Mouse (Mus musculus): ENCODE results near the gene Zbtb49. TPM values are rescaled to one million over a fixed set of nuclear protein-coding genes. Genes with fewer than 3 reads are reported as not detected.

The Zbtb49 gene
- polyA plus RNA-seq, 1 experiment from 2014 or later, result 7.2 TPM

DNA sequence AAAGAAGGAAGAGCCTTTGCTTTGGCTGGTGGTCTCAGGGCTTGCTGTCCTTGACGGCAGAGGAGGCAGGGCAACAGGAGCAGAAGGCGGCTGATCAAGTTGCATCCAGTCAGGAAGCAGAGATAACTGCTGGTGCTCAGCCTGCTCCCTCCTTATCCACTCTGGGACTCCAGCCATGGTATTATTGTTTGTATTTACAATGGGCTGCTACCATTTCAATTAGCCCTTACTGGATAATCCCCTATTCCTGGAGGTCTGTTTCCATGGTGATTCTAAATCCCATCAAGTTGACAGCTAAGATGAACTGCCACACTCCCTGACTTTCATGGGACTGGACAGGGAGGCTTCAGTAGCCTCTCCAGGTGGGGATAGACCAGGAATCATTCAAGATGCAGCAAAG, 25.3 kb downstream of the Zbtb49 start:
- Histone ChIP-seq H3K4me2 (no peak overlapping the region), H3K4me3 (no peak overlapping the region), H3K36me3 (peaks cover 11% of the 10 kb centered on the region), H3K4me1 (no peaks in the 10 kb centered on the region), H3K27ac (replicated peaks) (no peak overlapping the region), H3K9me3 (no peaks in the 10 kb centered on the region), H3K27me3 (replicated peaks) (no peaks in the 10 kb centered on the region), H3K9ac (no peak overlapping the region)
- WGBS, result 29% methylated on average over 2 of the region's 2 CpGs
- ATAC-seq (ENCODE audit: extremely low read depth, insufficient number of reproducible peaks, low FRiP score, low TSS enrichment), result no peak

DNA sequence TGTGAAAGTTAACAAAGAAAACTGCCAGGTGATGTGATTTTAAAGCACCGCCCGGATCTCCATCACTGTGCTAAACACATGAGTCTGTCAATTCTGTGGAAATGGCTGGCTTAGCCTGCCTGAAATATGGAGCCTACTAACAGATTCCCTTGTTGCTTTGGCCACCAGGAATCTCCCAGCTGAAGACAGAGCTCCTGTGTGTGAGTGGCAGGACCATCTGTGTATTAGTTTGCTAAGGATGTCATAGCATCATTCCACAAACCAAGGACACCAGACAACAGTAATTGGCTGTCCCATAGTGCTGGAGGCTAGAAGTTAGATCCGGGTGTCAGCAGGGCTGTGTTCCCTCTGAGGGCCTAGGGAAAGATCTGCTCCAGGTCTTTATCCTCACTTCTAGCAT, 29.4 kb downstream of the Zbtb49 start:
- H3K9ac ChIP-seq, result no peak overlapping the region
- no peak for ATAC-seq (ENCODE audit: extremely low read depth, insufficient number of reproducible peaks, low FRiP score, low TSS enrichment)
- no peaks in the 10 kb centered on the region for H3K4me1 ChIP-seq
- no peaks in the 10 kb centered on the region for H3K36me3 ChIP-seq
- WGBS, result 83% methylated on average over 3 of the region's 3 CpGs
- no peak overlapping the region for H3K4me2 ChIP-seq
- H3K4me3 ChIP-seq, result no peak overlapping the region
- peaks cover 3% of the 10 kb centered on the region; the same call in 1 of the 2 replicates for H3K9me3 ChIP-seq
- H3K27me3 ChIP-seq (replicated peaks), result no peaks in the 10 kb centered on the region
- H3K27ac ChIP-seq (replicated peaks), result no peak overlapping the region

DNA sequence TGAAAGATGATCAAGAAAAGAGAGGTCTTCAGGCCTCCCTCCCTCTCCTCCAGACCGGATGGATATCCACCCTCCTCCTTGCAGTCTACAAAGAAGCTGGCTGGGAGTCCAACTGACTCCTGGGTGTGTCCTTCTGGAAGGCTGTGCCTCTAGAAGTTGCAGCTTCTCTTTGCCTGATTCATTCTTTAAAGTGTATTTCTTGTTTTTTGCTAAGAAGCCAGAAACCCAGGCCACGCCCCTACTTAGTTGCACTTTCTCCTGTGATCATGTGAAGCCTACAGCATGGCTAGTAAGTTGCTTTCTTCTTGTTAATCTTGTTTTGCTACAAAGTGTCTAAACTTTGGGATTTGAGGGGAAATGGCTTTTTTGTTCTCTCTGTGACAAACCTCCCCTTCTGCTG, 33.3 kb downstream of the Zbtb49 start:
- Histone ChIP-seq H3K27ac (replicated peaks) (no peak overlapping the region), H3K4me3 (no peak overlapping the region), H3K27me3 (replicated peaks) (no peaks in the 10 kb centered on the region; the same call in 1 of the 2 replicates), H3K4me1 (no peaks in the 10 kb centered on the region), H3K9me3 (peaks cover 3% of the 10 kb centered on the region; the same call in 1 of the 2 replicates), H3K4me2 (no peak overlapping the region), H3K9ac (no peak overlapping the region), H3K36me3 (no peaks in the 10 kb centered on the region)
- ATAC-seq (ENCODE audit: extremely low read depth, insufficient number of reproducible peaks, low FRiP score, low TSS enrichment), result no peak
- 78% methylated on average over 2 of the region's 2 CpGs for WGBS

DNA sequence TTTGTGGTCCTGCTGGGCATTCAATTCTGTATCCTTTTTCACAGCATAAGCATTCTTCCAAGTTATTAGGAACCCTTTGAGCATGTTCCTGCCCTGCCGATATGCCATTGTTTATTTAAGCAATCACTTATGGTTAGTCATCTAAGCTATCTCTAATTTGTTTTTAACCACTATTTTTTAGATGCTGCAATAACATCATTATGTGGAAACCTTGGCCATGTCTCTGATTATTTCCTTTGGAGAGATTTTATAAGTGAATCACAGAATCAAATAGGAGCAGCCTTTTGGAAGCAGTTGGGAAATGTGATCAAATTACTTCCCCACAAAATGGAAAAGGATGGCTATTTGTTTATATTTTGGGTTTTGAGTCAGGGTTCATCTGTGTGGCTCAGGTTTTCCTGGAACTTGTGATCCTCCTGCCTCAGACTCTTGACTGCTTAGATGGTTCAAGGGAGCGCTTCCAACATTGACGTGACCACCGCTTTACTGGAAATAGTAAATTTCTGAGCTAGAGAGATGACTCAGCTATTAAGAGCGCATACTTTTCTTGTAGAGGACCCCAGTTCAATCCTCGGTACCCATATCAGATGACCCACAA, 35.5 kb downstream of the Zbtb49 start:
- Histone ChIP-seq H3K4me3 (no peak overlapping the region), H3K4me2 (no peak overlapping the region), H3K9me3 (peaks cover 3% of the 10 kb centered on the region; the same call in 1 of the 2 replicates), H3K36me3 (no peaks in the 10 kb centered on the region), H3K27ac (replicated peaks) (no peak overlapping the region), H3K27me3 (replicated peaks) (no peaks in the 10 kb centered on the region; the same call in 1 of the 2 replicates), H3K4me1 (no peaks in the 10 kb centered on the region), H3K9ac (no peak overlapping the region)
- WGBS, result 75% methylated on average over 6 of the region's 6 CpGs
- ATAC-seq (ENCODE audit: extremely low read depth, insufficient number of reproducible peaks, low FRiP score, low TSS enrichment), result no peak

DNA sequence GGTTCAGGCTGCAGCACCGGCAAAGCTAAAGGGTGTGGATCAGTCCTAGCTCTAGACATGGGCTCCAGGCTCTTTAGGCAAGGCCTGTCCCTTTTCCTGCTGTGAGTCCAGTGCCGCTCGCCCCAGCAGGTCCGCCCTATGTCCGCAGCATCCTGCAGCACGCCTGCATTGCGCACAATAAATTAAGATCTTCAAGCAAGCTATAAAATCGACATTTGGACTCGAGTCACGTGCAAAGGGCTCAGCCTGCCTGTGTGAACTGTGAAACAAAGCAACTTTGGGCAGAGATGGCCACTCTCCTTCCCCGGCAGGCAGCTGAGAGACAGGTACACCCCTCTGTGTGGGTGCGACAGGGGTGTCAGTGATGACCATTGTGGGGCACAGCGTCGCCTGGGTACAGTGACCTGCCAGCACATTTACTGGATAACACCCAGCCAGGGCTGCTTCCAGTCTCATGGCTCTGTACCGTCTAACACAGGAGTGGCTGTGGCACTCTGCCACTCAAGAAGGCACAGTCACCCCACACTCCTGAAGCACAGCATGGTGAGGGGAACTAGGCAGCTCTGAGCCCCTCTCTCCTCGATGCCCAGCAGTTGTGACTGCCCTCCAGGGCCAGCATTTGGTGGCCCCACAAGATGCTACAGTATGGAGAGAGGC, 45.9 kb downstream of the Zbtb49 start:
- H3K4me3 ChIP-seq, result no peak overlapping the region
- no peaks in the 10 kb centered on the region for H3K36me3 ChIP-seq
- H3K4me1 ChIP-seq, result no peaks in the 10 kb centered on the region
- no peak for ATAC-seq (ENCODE audit: extremely low read depth, insufficient number of reproducible peaks, low FRiP score, low TSS enrichment)
- no peak overlapping the region for H3K9ac ChIP-seq
- 75% methylated on average over 16 of the region's 16 CpGs for WGBS
- H3K27ac ChIP-seq (replicated peaks), result no peak overlapping the region
- peaks cover 23% of the 10 kb centered on the region; the same call in 1 of the 2 replicates for H3K27me3 ChIP-seq (replicated peaks)
- no peaks in the 10 kb centered on the region for H3K9me3 ChIP-seq
- no peak overlapping the region for H3K4me2 ChIP-seq

DNA sequence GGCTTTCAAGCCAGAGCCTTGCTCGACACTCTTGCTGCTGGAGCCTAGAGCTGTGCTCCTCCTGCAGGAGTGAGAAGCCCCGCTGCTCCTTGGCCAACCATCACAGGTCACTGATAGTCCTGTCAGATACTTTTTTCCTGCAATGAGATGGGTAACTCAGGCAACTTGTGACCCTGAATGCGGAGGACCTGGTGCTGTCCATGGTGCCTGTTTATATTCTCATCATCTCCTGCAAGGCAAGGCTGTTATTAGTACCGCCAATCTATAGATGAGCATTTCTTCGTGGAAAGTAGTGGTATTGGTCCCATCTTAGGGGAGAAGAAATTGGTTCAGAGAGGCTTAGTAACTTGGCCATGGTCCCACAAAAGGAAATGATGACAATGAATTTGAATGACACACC, 46.5 kb downstream of the Zbtb49 start:
- 32% methylated on average over 5 of the region's 5 CpGs for WGBS

DNA sequence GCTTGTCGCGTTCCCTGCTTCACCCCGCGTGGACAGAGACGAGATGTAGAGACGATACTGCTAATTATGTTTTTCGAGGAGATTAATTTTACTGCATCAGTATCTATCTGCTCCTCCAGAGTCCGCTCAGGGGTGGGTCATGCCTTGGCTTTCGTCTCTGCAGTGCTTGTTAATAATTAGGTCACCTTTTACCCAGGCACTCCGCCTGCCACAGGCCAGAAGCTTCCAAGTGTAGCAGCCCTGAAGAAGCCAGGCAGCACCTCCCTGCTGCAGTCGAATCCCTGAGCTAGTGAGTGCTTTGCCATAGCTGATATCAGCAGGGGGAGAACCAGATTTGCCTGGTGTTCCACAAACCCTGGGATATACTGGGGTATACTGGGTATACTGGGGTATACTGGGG, 51.8 kb downstream of the Zbtb49 start:
- H3K4me1 ChIP-seq, result peaks cover 3% of the 10 kb centered on the region; the same call in 1 of the 2 replicates

More for the DNA sequence above, 46.5 kb downstream of the Zbtb49 start:
- Histone ChIP-seq H3K27me3 (replicated peaks) (peaks cover 23% of the 10 kb centered on the region; the same call in 1 of the 2 replicates), H3K27ac (replicated peaks) (no peak overlapping the region), H3K4me2 (no peak overlapping the region), H3K4me1 (no peaks in the 10 kb centered on the region), H3K9me3 (no peaks in the 10 kb centered on the region), H3K9ac (no peak overlapping the region), H3K4me3 (no peak overlapping the region), H3K36me3 (no peaks in the 10 kb centered on the region)
- ATAC-seq (ENCODE audit: extremely low read depth, insufficient number of reproducible peaks, low FRiP score, low TSS enrichment), result no peak

DNA sequence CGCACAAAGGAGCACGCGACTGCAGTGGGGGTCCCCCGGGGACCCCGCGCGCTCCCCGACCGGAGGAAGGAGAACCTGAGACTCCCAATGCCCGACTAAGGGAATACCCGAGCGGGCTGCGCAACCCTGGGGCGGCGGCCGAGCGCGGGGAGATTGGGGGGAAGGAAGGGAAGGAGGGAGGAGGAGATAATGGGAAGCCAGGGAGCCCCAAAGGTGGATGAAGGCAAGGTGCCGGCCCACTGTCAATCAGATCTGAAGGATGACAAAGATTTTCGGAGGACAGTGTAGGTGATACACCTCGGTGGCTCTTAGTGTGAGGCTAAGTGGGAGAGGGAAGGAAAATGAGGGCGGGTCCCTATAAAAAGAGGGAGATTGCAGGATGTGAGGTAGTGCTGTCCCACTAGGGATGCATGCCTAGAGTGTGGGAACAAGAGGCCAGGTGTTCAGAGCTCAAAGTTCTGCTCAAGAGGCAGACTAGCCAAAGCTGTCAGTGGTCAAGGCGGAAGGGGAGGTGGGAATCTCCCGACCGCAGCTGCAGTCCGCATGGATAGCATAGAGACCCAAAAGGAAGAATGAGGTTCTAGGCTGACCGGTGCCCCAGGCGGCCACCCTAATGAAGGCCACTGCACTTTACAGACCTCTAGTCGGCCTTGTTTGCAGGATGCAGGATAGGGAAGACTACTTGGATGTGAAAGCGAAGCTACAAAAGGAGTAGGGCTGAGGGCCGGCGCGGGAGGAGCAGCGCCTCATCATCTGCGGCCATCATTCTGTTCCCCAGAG, 60.4 kb downstream of the Zbtb49 start, which contains the start of gene Nsg1:
Gene Nsg1 (minus strand): TSS at position 274 of the 780 bp plus-strand sequence.
- no peak for ATAC-seq (ENCODE audit: extremely low read depth, insufficient number of reproducible peaks, low FRiP score, low TSS enrichment)
- H3K36me3 ChIP-seq, result peaks cover 11% of the 10 kb centered on the region
- peaks cover 90% of the 10 kb centered on the region for H3K27me3 ChIP-seq (replicated peaks)
- peak within 1 kb of the TSS; percentile 82 for H3K4me2 ChIP-seq
- H3K9ac ChIP-seq, result peak within 1 kb of the TSS; percentile 79
- no peaks in the 10 kb centered on the region for H3K9me3 ChIP-seq
- H3K27ac ChIP-seq (replicated peaks), result no peak within 1 kb of the TSS
- 13% methylated on average over 32 of the region's 35 CpGs for WGBS
- peak within 1 kb of the TSS; percentile 63 for H3K4me3 ChIP-seq
- peaks cover 9% of the 10 kb centered on the region; the same call in 1 of the 2 replicates for H3K4me1 ChIP-seq

More for the DNA sequence above, 51.8 kb downstream of the Zbtb49 start:
- 75% methylated on average over 11 of the region's 11 CpGs for WGBS
- no peak overlapping the region for H3K4me2 ChIP-seq
- no peaks in the 10 kb centered on the region for H3K36me3 ChIP-seq
- no peaks in the 10 kb centered on the region for H3K9me3 ChIP-seq
- H3K9ac ChIP-seq, result no peak overlapping the region
- ATAC-seq (ENCODE audit: extremely low read depth, insufficient number of reproducible peaks, low FRiP score, low TSS enrichment), result no peak
- H3K27me3 ChIP-seq (replicated peaks), result peaks cover 25% of the 10 kb centered on the region
- H3K4me3 ChIP-seq, result no peak overlapping the region
- H3K27ac ChIP-seq (replicated peaks), result no peak overlapping the region

DNA sequence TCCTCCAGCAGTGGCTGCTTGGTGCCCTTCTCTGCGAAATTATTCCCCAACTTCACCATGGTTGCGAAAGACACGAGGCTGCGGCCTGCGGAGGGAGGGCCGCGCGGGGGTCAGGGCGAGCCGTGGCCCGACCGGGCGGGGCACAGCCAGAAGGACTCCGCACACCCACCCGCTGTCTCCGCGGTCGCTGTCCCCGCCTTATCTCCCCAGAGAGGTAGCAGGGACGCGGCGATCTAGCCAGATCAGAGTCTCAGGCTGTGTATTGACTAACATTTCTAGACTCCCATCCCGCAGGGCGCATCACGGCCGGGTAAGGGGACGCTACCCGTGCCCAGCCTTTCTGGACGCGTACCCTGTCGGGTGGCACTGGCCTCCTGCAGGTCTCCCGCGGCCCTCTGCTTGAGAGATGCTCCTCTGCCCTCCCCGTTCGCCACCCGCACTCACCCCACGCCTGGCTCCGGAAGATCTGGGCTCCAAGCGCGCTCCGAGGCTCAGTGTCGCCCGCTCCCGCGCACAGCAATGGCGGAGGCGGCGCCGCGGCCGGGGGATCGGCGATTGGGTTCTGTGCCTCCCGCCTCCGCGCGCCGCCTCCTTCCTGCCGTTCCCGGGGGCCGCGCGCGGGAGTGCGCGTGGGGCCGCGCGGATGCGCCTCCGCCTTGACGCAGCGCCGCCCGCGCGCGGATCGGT, 61.2 kb downstream of the Zbtb49 start:
- H3K4me3 ChIP-seq, result peak overlapping the region; percentile 63
- ATAC-seq (ENCODE audit: extremely low read depth, insufficient number of reproducible peaks, low FRiP score, low TSS enrichment), result no peak
- H3K36me3 ChIP-seq, result peaks cover 18% of the 10 kb centered on the region
- H3K9ac ChIP-seq, result peak overlapping the region; percentile 79
- 0 out of 2 replicates have a peak, but pooled peaks cover 2% of the 10 kb centered on the region for H3K9me3 ChIP-seq
- H3K4me1 ChIP-seq, result peaks cover 9% of the 10 kb centered on the region; the same call in 1 of the 2 replicates
- under 1% methylated on average over 68 of the region's 79 CpGs for WGBS
- H3K4me2 ChIP-seq, result peak overlapping the region; percentile 82
- no peak overlapping the region for H3K27ac ChIP-seq (replicated peaks)
- H3K27me3 ChIP-seq (replicated peaks), result peaks cover 84% of the 10 kb centered on the region

DNA sequence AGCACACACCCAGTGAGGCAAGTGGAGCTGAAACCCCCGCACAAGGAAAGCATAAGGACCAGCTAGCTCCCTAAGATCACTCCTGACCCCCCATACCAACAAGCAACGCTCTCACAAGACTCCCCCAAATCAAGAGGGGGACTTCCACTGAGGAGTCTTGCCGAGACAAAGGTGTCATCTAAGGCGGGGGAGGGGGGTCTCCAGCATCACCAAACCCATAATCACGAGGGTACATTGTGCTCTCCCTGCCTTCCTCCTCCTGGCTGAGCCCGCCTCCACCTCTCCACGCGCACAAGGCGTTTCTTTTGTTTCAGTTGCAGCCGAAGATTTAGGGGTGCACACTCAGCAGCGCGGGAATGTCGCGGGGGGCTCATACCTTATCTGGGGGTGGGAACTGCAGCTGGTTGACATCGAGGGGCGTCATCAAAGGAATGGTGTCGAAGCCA, 61.7 kb downstream of the Zbtb49 start:
- peak overlapping the region; percentile 79 for H3K9ac ChIP-seq

More for the DNA sequence above, 61.7 kb downstream of the Zbtb49 start:
- H3K9me3 ChIP-seq, result 0 out of 2 replicates have a peak, but pooled peaks cover 2% of the 10 kb centered on the region
- H3K27ac ChIP-seq (replicated peaks), result no peak overlapping the region
- peak overlapping the region; percentile 63 for H3K4me3 ChIP-seq
- no peak for ATAC-seq (ENCODE audit: extremely low read depth, insufficient number of reproducible peaks, low FRiP score, low TSS enrichment)
- 6% methylated on average over 17 of the region's 17 CpGs for WGBS
- H3K36me3 ChIP-seq, result peaks cover 24% of the 10 kb centered on the region
- H3K4me1 ChIP-seq, result peaks cover 9% of the 10 kb centered on the region; the same call in 1 of the 2 replicates
- H3K4me2 ChIP-seq, result peak overlapping the region; percentile 82
- H3K27me3 ChIP-seq (replicated peaks), result peaks cover 79% of the 10 kb centered on the region

Data from heart, embryonic 13.5 days (tissue).